32 mouse cellular contexts compared by ENCODE assay signal in genomic region chr13:58485011-58485410, GRCm38 (mm10).
"Had no signal": no experiment of that assay in that cellular context is flagged by ENCODE, and none has a peak within 500 bp of the region (broad histone marks: within the 10 kb centered on the region; RNA-seq: fewer than 3 reads in every experiment).

No protein-coding gene starts in this region.

- H3K36me3 ChIP-seq: limb, embryonic 10.5 days; limb, embryonic 12.5 days; limb, embryonic 13.5 days; limb, embryonic 15.5 days; liver, embryonic 12.5 days; liver, embryonic 13.5 days; liver, embryonic 15.5 days; lung, embryonic 15.5 days; midbrain, embryonic 10.5 days; midbrain, embryonic 12.5 days; midbrain, embryonic 13.5 days; midbrain, embryonic 15.5 days; neural tube, embryonic 12.5 days had no signal

- H3K4me1 ChIP-seq: limb, embryonic 10.5 days; limb, embryonic 12.5 days; limb, embryonic 15.5 days; lung, embryonic 15.5 days; neural tube, embryonic 12.5 days had no signal

- H3K27me3 ChIP-seq: limb, embryonic 12.5 days; limb, embryonic 13.5 days; limb, embryonic 15.5 days; lung, embryonic 15.5 days; midbrain, embryonic 12.5 days; midbrain, embryonic 13.5 days; midbrain, embryonic 15.5 days; neural tube, embryonic 12.5 days had no signal

- H3K9ac ChIP-seq: limb, embryonic 12.5 days; limb, embryonic 13.5 days; limb, embryonic 15.5 days; liver, embryonic 12.5 days; liver, embryonic 13.5 days; liver, embryonic 14.5 days; liver, embryonic 15.5 days; liver, postnatal 0 days; lung, embryonic 14.5 days; lung, embryonic 15.5 days; midbrain, embryonic 12.5 days; midbrain, embryonic 13.5 days; midbrain, embryonic 15.5 days; neural tube, embryonic 12.5 days had no signal

- H3K4me3 ChIP-seq: limb, embryonic 10.5 days; limb, embryonic 12.5 days; limb, embryonic 13.5 days; limb, embryonic 15.5 days; liver, embryonic 12.5 days; liver, embryonic 13.5 days; liver, embryonic 15.5 days; lung, embryonic 15.5 days; megakaryocyte, embryonic 14.5 days; midbrain, embryonic 10.5 days; midbrain, embryonic 12.5 days; midbrain, embryonic 13.5 days; midbrain, embryonic 15.5 days; myocyte; neural tube, embryonic 12.5 days had no signal

- H3K27ac ChIP-seq: limb, embryonic 10.5 days; limb, embryonic 12.5 days; limb, embryonic 13.5 days; limb, embryonic 15.5 days; liver, embryonic 12.5 days; liver, embryonic 13.5 days; liver, embryonic 14.5 days; liver, embryonic 15.5 days; lung, embryonic 15.5 days; macrophage; midbrain, embryonic 10.5 days; midbrain, embryonic 12.5 days; midbrain, embryonic 13.5 days; midbrain, embryonic 15.5 days; neural tube, embryonic 12.5 days had no signal

- DNase-seq: left cerebral cortex, postnatal 4 days; liver; liver, embryonic 13.5 days; liver, postnatal 0 days; lung, adult 18-20 months; lung, adult 2 months; lung, embryonic 14.5 days; lung, postnatal 10 days; lung, postnatal 14 days; lung, postnatal 36 days; lung, postnatal 4 days; midbrain, embryonic 14.5 days had no signal

- ATAC-seq: liver, embryonic 12.5 days; liver, postnatal 0 days; lung, postnatal 0 days; midbrain, embryonic 13.5 days; midbrain, embryonic 15.5 days; midbrain, embryonic 16.5 days had no signal

- H3K4me2 ChIP-seq: limb, embryonic 12.5 days; limb, embryonic 13.5 days; limb, embryonic 15.5 days; liver, embryonic 11.5 days; liver, embryonic 12.5 days; liver, embryonic 13.5 days; liver, embryonic 15.5 days; lung, embryonic 14.5 days; lung, embryonic 15.5 days; midbrain, embryonic 11.5 days; midbrain, embryonic 12.5 days; midbrain, embryonic 13.5 days; midbrain, embryonic 15.5 days; neural tube, embryonic 12.5 days had no signal

- H3K9me3 ChIP-seq: limb, embryonic 10.5 days; limb, embryonic 12.5 days; limb, embryonic 13.5 days; limb, embryonic 15.5 days; liver, embryonic 12.5 days; liver, embryonic 13.5 days; liver, embryonic 15.5 days; lung, embryonic 15.5 days; midbrain, embryonic 10.5 days; midbrain, embryonic 12.5 days; midbrain, embryonic 13.5 days; midbrain, embryonic 15.5 days; neural tube, embryonic 12.5 days had no signal
